Mouse (Mus musculus) limb, embryonic 12.5 days (tissue): ENCODE measurements around the gene Gucy2g. TPM values are rescaled to one million over a fixed set of nuclear protein-coding genes. Genes with fewer than 3 reads are reported as not detected.

ENCODE experiments used
- ATAC-seq: fragments of 200-750 bp; cut with Nextera tagmentation; 2 replicates; pipeline ENCODE4 v1.8.0; 2017; ENCODE audit warnings: low read depth, moderate TSS enrichment; ENCODE audit not compliant: insufficient number of reproducible peaks, insufficient read depth, low FRiP score, low TSS enrichment
- H3K27ac ChIP-seq: fragments of 300-500 bp; sonication (generic); 2 replicates; pipeline ENCODE4 v1.5.1; 2016; ENCODE audit warnings: mild to moderate bottlenecking, moderate library complexity
- H3K27me3 ChIP-seq: fragments of 300-500 bp; sonication (generic); 2 replicates; pipeline ENCODE4 v1.6.1; 2016; ENCODE audit warnings: mild to moderate bottlenecking, moderate library complexity
- H3K36me3 ChIP-seq: fragments of 300-500 bp; sonication (generic); 2 replicates; pipeline ENCODE4 v1.6.1; 2016; ENCODE audit warnings: mild to moderate bottlenecking, moderate library complexity
- H3K4me1 ChIP-seq: fragments of 300-500 bp; sonication (generic); replicated peaks from 2 replicates; pipeline ENCODE4 v1.6.1; 2016
- H3K4me2 ChIP-seq: fragments of 300-500 bp; sonication (generic); 2 replicates; pipeline ENCODE4 v1.6.1; 2016; ENCODE audit warnings: mild to moderate bottlenecking, moderate library complexity
- H3K4me3 ChIP-seq: fragments of 300-500 bp; sonication (generic); replicated peaks from 2 replicates; pipeline ENCODE4 v1.5.1; 2016; ENCODE audit warnings: mild to moderate bottlenecking
- H3K9ac ChIP-seq: fragments of 300-500 bp; sonication (generic); replicated peaks from 2 replicates; pipeline ENCODE4 v1.6.1; 2016; ENCODE audit warnings: mild to moderate bottlenecking, moderate library complexity
- H3K9me3 ChIP-seq: fragments of 300-500 bp; sonication (generic); 2 replicates; pipeline ENCODE4 v1.6.1; 2016; ENCODE audit warnings: mild to moderate bottlenecking, moderate library complexity
- WGBS: fragments of 180-500 bp; shearing (Covaris S2); methylation state at CpG from one replicate; pipeline ENCODE4 v1.1.7; 2016; 5-methylcytosine and 5-hydroxymethylcytosine counted together
- polyA plus RNA-seq: library from polyadenylated mRNA; unstranded; fragments of >200 nt; fragmentation: Nextera tagmentation; extraction: Ambion mirVana; gene quantifications from 2 replicates; pipeline ENCODE4 v1.2.1, GENCODE M21; 2016

Gene Gucy2g
- not detected in 2 replicates for polyA plus RNA-seq

DNA sequence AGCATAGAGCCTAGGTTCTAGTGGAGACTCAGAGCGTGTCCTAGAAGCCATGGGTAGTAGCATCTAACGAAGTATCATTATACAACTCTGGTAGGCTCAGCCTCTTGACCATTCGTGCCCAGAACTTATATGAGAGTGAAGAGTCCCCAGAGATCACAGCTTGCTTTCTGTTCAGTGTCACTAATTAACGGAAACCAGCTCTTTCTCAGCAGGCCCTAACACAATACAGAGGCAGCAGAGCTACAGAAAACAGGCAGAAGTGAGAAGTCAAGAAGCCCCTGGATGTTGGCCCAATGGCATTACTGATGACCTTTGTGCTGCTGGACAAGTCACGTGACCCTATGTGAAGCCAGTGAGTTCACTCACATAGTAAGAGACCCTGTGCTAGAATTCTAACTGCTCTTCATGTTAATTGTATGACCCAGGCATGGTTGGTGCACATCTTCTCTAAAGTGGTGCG, at the start of gene Gucy2g:
Gene Gucy2g (minus strand): TSS at position 51 of the 460 bp plus-strand sequence.
- H3K36me3 ChIP-seq, result no peaks in the 10 kb centered on the region
- no peak within 1 kb of the TSS for H3K4me3 ChIP-seq
- H3K9ac ChIP-seq, result no peak within 1 kb of the TSS
- H3K27me3 ChIP-seq, result no peaks in the 10 kb centered on the region
- 77% methylated on average over 6 of the region's 6 CpGs for WGBS
- no peak within 1 kb of the TSS for H3K27ac ChIP-seq
- H3K4me1 ChIP-seq, result no peaks in the 10 kb centered on the region
- no peak within 1 kb of the TSS for H3K4me2 ChIP-seq
- no peak for ATAC-seq
- H3K9me3 ChIP-seq, result no peaks in the 10 kb centered on the region

DNA sequence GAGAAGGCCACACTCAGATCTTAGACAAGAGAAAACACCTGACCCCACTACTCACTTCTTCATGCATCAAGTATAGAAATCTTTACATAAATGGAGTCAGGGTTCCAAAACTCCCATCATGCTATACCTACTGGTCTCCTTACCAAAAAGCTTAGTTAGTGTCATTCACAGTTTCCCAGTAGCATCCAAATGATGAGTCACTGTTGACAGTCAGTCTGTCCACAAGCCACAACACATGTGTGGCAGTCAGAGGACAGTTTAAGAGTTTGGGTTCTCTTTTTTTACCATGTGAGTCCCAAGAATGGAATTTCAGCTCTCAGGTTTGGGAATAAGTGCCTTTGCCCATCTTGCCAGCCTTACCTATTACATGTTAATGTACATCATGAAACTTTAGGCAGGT, 47.9 kb upstream of the Gucy2g start:
- Histone ChIP-seq H3K4me1 (no peaks in the 10 kb centered on the region), H3K27me3 (no peaks in the 10 kb centered on the region)
- ATAC-seq, result no peak

DNA sequence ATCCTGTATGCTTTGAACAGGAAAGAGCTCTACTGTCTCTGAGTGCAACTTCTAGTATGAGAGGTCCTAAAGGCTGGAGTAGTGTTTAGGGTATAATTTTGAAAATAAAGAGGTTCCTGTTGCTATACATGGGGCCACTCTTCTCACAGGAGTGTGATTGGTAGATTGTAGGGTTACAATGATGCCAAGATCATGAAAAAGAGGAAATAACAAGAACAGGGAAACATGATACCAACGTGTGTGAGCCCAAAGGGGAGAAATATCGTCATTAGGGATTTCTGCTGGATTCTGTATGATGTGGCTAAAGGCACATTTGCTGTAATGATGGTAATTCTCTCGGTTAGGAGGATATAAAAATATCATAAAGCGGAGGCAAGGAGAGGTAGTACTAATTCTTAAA, 45.0 kb upstream of the Gucy2g start:
- H3K9me3 ChIP-seq, result no peaks in the 10 kb centered on the region
- H3K4me2 ChIP-seq, result no peak overlapping the region
- no peaks in the 10 kb centered on the region for H3K27me3 ChIP-seq
- no peak overlapping the region for H3K4me3 ChIP-seq
- ATAC-seq, result no peak
- H3K27ac ChIP-seq, result no peak overlapping the region
- peaks cover 10% of the 10 kb centered on the region; the same call in 1 of the 2 replicates for H3K36me3 ChIP-seq
- no peaks in the 10 kb centered on the region for H3K4me1 ChIP-seq
- WGBS, result 72% methylated on average over 4 of the region's 4 CpGs
- no peak overlapping the region for H3K9ac ChIP-seq

More for the DNA sequence above, 47.9 kb upstream of the Gucy2g start:
- H3K4me3 ChIP-seq, result no peak overlapping the region
- H3K36me3 ChIP-seq, result peaks cover 6% of the 10 kb centered on the region; the same call in 1 of the 2 replicates
- H3K9me3 ChIP-seq, result no peaks in the 10 kb centered on the region
- no peak overlapping the region for H3K4me2 ChIP-seq
- no peak overlapping the region for H3K9ac ChIP-seq
- no peak overlapping the region for H3K27ac ChIP-seq

DNA sequence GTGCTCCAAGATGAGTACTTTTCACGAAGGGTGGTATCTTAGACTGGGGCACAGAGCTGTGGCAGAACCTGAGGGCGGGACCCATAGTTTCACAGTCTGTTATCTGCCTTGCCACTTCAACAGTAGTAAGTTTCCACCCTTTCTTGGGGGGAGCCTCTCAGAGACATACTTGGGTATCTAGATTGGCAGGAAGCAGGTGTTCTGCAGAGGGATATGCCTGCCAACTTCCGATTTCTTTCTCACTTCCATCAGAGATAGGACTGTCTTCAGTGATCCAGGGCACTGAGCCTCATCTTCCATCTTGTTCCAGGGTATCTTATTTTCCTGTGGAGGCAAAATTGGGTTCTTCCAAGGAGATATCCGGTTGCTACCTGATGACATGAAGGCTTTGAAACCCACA, 43.1 kb upstream of the Gucy2g start:
- Histone ChIP-seq H3K9ac (no peak overlapping the region), H3K4me3 (no peak overlapping the region), H3K4me2 (no peak overlapping the region), H3K27ac (no peak overlapping the region), H3K36me3 (peaks cover 10% of the 10 kb centered on the region; the same call in 1 of the 2 replicates), H3K9me3 (no peaks in the 10 kb centered on the region), H3K4me1 (no peaks in the 10 kb centered on the region), H3K27me3 (no peaks in the 10 kb centered on the region)
- no peak for ATAC-seq
- 94% methylated on average over 4 of the region's 4 CpGs for WGBS

GRCm38 (mm10) chr19:55276770-55277169, 35.7 kb upstream of the Gucy2g start:
- Histone ChIP-seq H3K9me3 (no peaks in the 10 kb centered on the region), H3K27ac (no peak overlapping the region), H3K4me3 (no peak overlapping the region), H3K4me2 (no peak overlapping the region), H3K27me3 (no peaks in the 10 kb centered on the region), H3K4me1 (no peaks in the 10 kb centered on the region), H3K36me3 (0 out of 2 replicates have a peak, but pooled peaks cover 4% of the 10 kb centered on the region), H3K9ac (no peak overlapping the region)
- 85% methylated on average over 3 of the region's 3 CpGs for WGBS
- ATAC-seq, result no peak

DNA sequence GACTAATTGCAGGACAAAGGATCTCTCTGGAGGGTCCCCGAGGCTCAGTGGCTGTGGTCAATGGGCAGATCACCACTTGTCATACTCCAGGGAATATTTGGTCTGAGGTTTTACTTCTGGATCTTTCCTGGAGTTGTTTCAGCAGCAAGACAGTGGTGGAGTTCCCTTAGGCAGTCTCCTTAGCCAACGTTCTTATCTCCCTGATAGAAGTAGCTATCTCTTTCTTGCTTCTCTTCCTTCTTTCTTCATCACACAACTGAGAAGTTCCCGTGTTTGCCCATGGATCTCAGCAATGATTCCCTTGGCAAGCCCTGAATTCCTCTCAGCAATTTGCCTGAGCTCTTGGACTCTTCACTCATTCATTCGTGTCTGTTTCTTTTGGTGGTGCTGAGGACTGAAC, 35.1 kb upstream of the Gucy2g start:
- H3K9ac ChIP-seq, result no peak overlapping the region
- 80% methylated on average over 4 of the region's 4 CpGs for WGBS
- H3K36me3 ChIP-seq, result no peaks in the 10 kb centered on the region
- H3K4me2 ChIP-seq, result no peak overlapping the region
- no peaks in the 10 kb centered on the region for H3K9me3 ChIP-seq
- no peak overlapping the region for H3K4me3 ChIP-seq
- ATAC-seq, result no peak
- no peaks in the 10 kb centered on the region for H3K27me3 ChIP-seq
- H3K27ac ChIP-seq, result no peak overlapping the region
- H3K4me1 ChIP-seq, result no peaks in the 10 kb centered on the region

GRCm38 (mm10) chr19:55273340-55273739, 32.3 kb upstream of the Gucy2g start:
- no peaks in the 10 kb centered on the region for H3K4me1 ChIP-seq
- no peak overlapping the region for H3K4me2 ChIP-seq
- ATAC-seq, result no peak
- no peaks in the 10 kb centered on the region for H3K27me3 ChIP-seq
- no peaks in the 10 kb centered on the region for H3K9me3 ChIP-seq
- 80% methylated on average over 6 of the region's 6 CpGs for WGBS
- H3K27ac ChIP-seq, result no peak overlapping the region
- no peaks in the 10 kb centered on the region for H3K36me3 ChIP-seq
- no peak overlapping the region for H3K4me3 ChIP-seq
- no peak overlapping the region for H3K9ac ChIP-seq

- 33% methylated on average over 3 of the region's 3 CpGs for WGBS
- no peak for ATAC-seq
- no peak overlapping the region for H3K4me2 ChIP-seq
Observed at GRCm38 (mm10) chr19:55271448-55271847, 30.4 kb upstream of the Gucy2g start.

GRCm38 (mm10) chr19:55269051-55269450, 28.0 kb upstream of the Gucy2g start:
- Histone ChIP-seq H3K4me2 (no peak overlapping the region), H3K27ac (no peak overlapping the region), H3K9ac (no peak overlapping the region), H3K4me1 (no peaks in the 10 kb centered on the region), H3K27me3 (no peaks in the 10 kb centered on the region), H3K4me3 (no peak overlapping the region), H3K36me3 (no peaks in the 10 kb centered on the region), H3K9me3 (no peaks in the 10 kb centered on the region)
- WGBS, result 87% methylated on average over 5 of the region's 5 CpGs
- no peak for ATAC-seq

More at GRCm38 (mm10) chr19:55271448-55271847, 30.4 kb upstream of the Gucy2g start:
- H3K4me3 ChIP-seq, result no peak overlapping the region
- no peak overlapping the region for H3K27ac ChIP-seq
- H3K9ac ChIP-seq, result no peak overlapping the region
- H3K9me3 ChIP-seq, result no peaks in the 10 kb centered on the region
- H3K36me3 ChIP-seq, result no peaks in the 10 kb centered on the region
- no peaks in the 10 kb centered on the region for H3K4me1 ChIP-seq
- no peaks in the 10 kb centered on the region for H3K27me3 ChIP-seq

GRCm38 (mm10) chr19:55268150-55268549, 27.1 kb upstream of the Gucy2g start:
- no peak overlapping the region for H3K27ac ChIP-seq
- no peak overlapping the region for H3K4me2 ChIP-seq
- no peaks in the 10 kb centered on the region for H3K27me3 ChIP-seq
- no peak for ATAC-seq
- H3K4me3 ChIP-seq, result no peak overlapping the region
- H3K36me3 ChIP-seq, result no peaks in the 10 kb centered on the region
- WGBS, result 68% methylated on average over 3 of the region's 3 CpGs
- no peaks in the 10 kb centered on the region for H3K4me1 ChIP-seq
- H3K9me3 ChIP-seq, result no peaks in the 10 kb centered on the region
- no peak overlapping the region for H3K9ac ChIP-seq

DNA sequence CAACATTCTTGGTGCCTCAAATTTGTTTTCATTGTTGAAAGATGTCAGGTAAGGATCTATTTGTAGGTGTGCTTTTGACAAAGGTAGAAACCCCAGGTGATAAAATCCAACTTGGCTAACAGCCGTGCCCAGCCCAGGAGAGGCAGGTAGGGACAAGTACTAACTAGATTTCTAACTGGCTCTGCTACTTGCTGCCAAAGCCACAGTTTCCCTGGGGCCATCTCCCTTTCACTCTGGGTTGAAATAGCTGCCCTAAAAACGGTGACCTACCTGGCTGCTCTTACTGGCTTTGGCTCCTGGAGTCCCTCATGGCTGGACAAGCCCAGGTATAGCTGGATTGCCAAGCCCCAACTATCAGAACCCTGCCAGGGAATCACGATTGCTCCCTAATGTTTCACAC, 25.8 kb upstream of the Gucy2g start:
- H3K4me1 ChIP-seq, result no peaks in the 10 kb centered on the region
- no peaks in the 10 kb centered on the region for H3K27me3 ChIP-seq
- no peak overlapping the region for H3K9ac ChIP-seq
- 67% methylated on average over 3 of the region's 3 CpGs for WGBS
- no peak overlapping the region for H3K4me2 ChIP-seq
- H3K36me3 ChIP-seq, result no peaks in the 10 kb centered on the region
- no peak overlapping the region for H3K27ac ChIP-seq
- no peak overlapping the region for H3K4me3 ChIP-seq
- H3K9me3 ChIP-seq, result no peaks in the 10 kb centered on the region
- ATAC-seq, result no peak

GRCm38 (mm10) chr19:55265269-55265668, 24.2 kb upstream of the Gucy2g start:
- WGBS, result 87% methylated on average over 3 of the region's 3 CpGs
- H3K9me3 ChIP-seq, result no peaks in the 10 kb centered on the region
- no peak overlapping the region for H3K9ac ChIP-seq
- H3K27me3 ChIP-seq, result no peaks in the 10 kb centered on the region
- no peaks in the 10 kb centered on the region for H3K4me1 ChIP-seq
- H3K36me3 ChIP-seq, result no peaks in the 10 kb centered on the region
- H3K4me2 ChIP-seq, result no peak overlapping the region
- no peak for ATAC-seq
- H3K4me3 ChIP-seq, result no peak overlapping the region
- no peak overlapping the region for H3K27ac ChIP-seq
